Mouse (Mus musculus) CH12.LX (cell line): ENCODE results near the gene Tmem179b. TPM values are rescaled to one million over a fixed set of nuclear protein-coding genes. Genes with fewer than 3 reads are reported as not detected.

Source experiments
- DNase-seq: peaks from one replicate; pipeline ENCODE4 v3.0.0-alpha.2; 2013; ENCODE audit errors: extremely low read depth
- H3K27ac ChIP-seq: 2 replicates; pipeline ENCODE4 v1.5.1; 2012; ENCODE audit warnings: low read depth, mild to moderate bottlenecking, control low read depth, moderate library complexity; ENCODE audit not compliant: insufficient read depth
- H3K27me3 ChIP-seq: replicated peaks from 2 replicates; pipeline ENCODE3; 2012; ENCODE audit warnings: inconsistent platforms
- H3K36me3 ChIP-seq, 2 experiments: replicated peaks in 1 of 2; 2 replicates each; pipeline versions ENCODE3 to v1.6.1; 2012; ENCODE audit warnings: inconsistent platforms in 1 of 2, low read length in 1 of 2, mild to moderate bottlenecking in 1 of 2, mixed read lengths in 1 of 2, moderate library complexity in 1 of 2; ENCODE audit not compliant: control insufficient read depth in 1 of 2, insufficient read depth in 1 of 2
- H3K4me1 ChIP-seq, 2 experiments: 2 replicates each; pipeline ENCODE4 v1.6.1; 2012; ENCODE audit warnings: inconsistent platforms in 1 of 2, moderate library complexity in 1 of 2; ENCODE audit not compliant: insufficient read depth in 2 of 2, control insufficient read depth in 1 of 2
- H3K4me2 ChIP-seq: 2 replicates; pipeline ENCODE4 v1.6.1; 2012; ENCODE audit warnings: low read depth, mild to moderate bottlenecking, control low read depth; ENCODE audit not compliant: poor library complexity, insufficient read depth, severe bottlenecking
- H3K4me3 ChIP-seq, 3 experiments: fragments of 150-350 bp in 1 of 3; sonication (generic) in 1 of 3; replicated peaks in 1 of 3; 2 replicates each; pipeline versions ENCODE3 to v1.5.1; 2011 to 2012; ENCODE audit warnings: low read depth in 2 of 3, low read length in 2 of 3, mild to moderate bottlenecking in 2 of 3, moderate library complexity in 2 of 3, control low read depth in 1 of 3, improper control_type of control experiment in 1 of 3, inconsistent platforms in 1 of 3, mixed read lengths in 1 of 3; ENCODE audit not compliant: poor library complexity in 1 of 3
- H3K79me2 ChIP-seq: replicated peaks from 2 replicates; pipeline ENCODE4 v1.6.1; 2012; ENCODE audit warnings: mild to moderate bottlenecking, moderate library complexity; ENCODE audit not compliant: control insufficient read depth, poor library complexity, insufficient read depth, severe bottlenecking; ENCODE audit errors: extremely low read depth
- H3K9ac ChIP-seq: 2 replicates; pipeline ENCODE4 v1.6.1; 2012; ENCODE audit warnings: low read depth, mild to moderate bottlenecking, control low read depth, moderate library complexity; ENCODE audit not compliant: insufficient read depth
- H3K9me3 ChIP-seq: replicated peaks from 2 replicates; pipeline ENCODE3; 2012; ENCODE audit warnings: low read length, inconsistent platforms, mixed read lengths
- CTCF ChIP-seq, 2 experiments: IDR thresholded peaks in 1 of 2; conservative IDR thresholded peaks in 1 of 2; 2 replicates each; pipeline ENCODE4 v1.5.1; 2011 to 2012; ENCODE audit warnings: low read depth in 2 of 2, low read length in 2 of 2, improper control_type of control experiment in 1 of 2, inconsistent platforms in 1 of 2, mild to moderate bottlenecking in 1 of 2, moderate library complexity in 1 of 2
- ETS1 ChIP-seq: conservative IDR thresholded peaks from 2 replicates; pipeline ENCODE4 v1.6.1; 2012; ENCODE audit warnings: low read depth, mild to moderate bottlenecking, inconsistent platforms, low read length, improper control_type of control experiment, moderate library complexity
- HCFC1 ChIP-seq: IDR thresholded peaks from 2 replicates; pipeline ENCODE4 v1.6.1; 2012; ENCODE audit warnings: low read depth, mild to moderate bottlenecking, inconsistent platforms, low read length, improper control_type of control experiment
- JUN ChIP-seq: IDR thresholded peaks from 2 replicates; pipeline ENCODE4 v1.6.1; 2011; ENCODE audit warnings: low read depth, mild to moderate bottlenecking, low read length, improper control_type of control experiment, moderate library complexity; ENCODE audit not compliant: insufficient read depth
- JUND ChIP-seq: conservative IDR thresholded peaks from 2 replicates; pipeline ENCODE4 v1.6.1; 2011; ENCODE audit warnings: low read depth, low read length, improper control_type of control experiment
- KAT2A ChIP-seq: IDR thresholded peaks from 2 replicates; pipeline ENCODE4 v1.6.1; 2012; ENCODE audit warnings: low read length, improper control_type of control experiment, inconsistent platforms; ENCODE audit not compliant: insufficient replicate concordance
- MAX ChIP-seq: IDR thresholded peaks from 2 replicates; pipeline ENCODE4 v1.6.1; 2011; ENCODE audit warnings: low read length, improper control_type of control experiment
- MAZ ChIP-seq: IDR thresholded peaks from 2 replicates; pipeline ENCODE4 v1.6.1; 2012; ENCODE audit warnings: low read depth, mild to moderate bottlenecking, inconsistent platforms, low read length, improper control_type of control experiment, moderate library complexity
- MXI1 ChIP-seq: IDR thresholded peaks from 2 replicates; pipeline ENCODE4 v1.6.1; 2011; ENCODE audit warnings: mild to moderate bottlenecking, low read depth, low read length, improper control_type of control experiment
- NELFE ChIP-seq: IDR thresholded peaks from 2 replicates; pipeline ENCODE4 v1.6.1; 2011; ENCODE audit warnings: low read depth, low read length, improper control_type of control experiment
- POLR2A ChIP-seq: IDR thresholded peaks from 2 replicates; pipeline ENCODE4 v1.6.1; 2011; ENCODE audit warnings: low read depth, mild to moderate bottlenecking, improper control_type of control experiment, low read length
- POLR2AphosphoS2 ChIP-seq: IDR thresholded peaks from 2 replicates; pipeline ENCODE4 v1.6.1; 2011; ENCODE audit warnings: low read depth, low read length, improper control_type of control experiment
- RAD21 ChIP-seq: IDR thresholded peaks from 2 replicates; pipeline ENCODE4 v1.6.1; 2011; ENCODE audit warnings: low read depth, mild to moderate bottlenecking, low read length, improper control_type of control experiment, moderate library complexity
- TBP ChIP-seq: conservative IDR thresholded peaks from 2 replicates; pipeline ENCODE4 v1.6.1; 2011; ENCODE audit warnings: low read depth, low read length, improper control_type of control experiment
- USF1 ChIP-seq: IDR thresholded peaks from 2 replicates; pipeline ENCODE4 v1.6.1; 2014; ENCODE audit warnings: low read depth, mild to moderate bottlenecking, inconsistent platforms, low read length, improper control_type of control experiment
- ZC3H11A ChIP-seq: IDR thresholded peaks from 2 replicates; pipeline ENCODE4 v1.6.1; 2012; ENCODE audit warnings: low read depth, mild to moderate bottlenecking, inconsistent platforms, low read length, improper control_type of control experiment
- ZKSCAN1 ChIP-seq: IDR thresholded peaks from 2 replicates; pipeline ENCODE4 v1.6.1; 2012; ENCODE audit warnings: low read depth, inconsistent platforms, low read length, improper control_type of control experiment, borderline replicate concordance
- ZMIZ1 ChIP-seq: IDR thresholded peaks from 2 replicates; pipeline ENCODE4 v1.6.1; 2012; ENCODE audit warnings: low read depth, mild to moderate bottlenecking, inconsistent platforms, low read length, improper control_type of control experiment
- ZNF384 ChIP-seq: IDR thresholded peaks from 2 replicates; pipeline ENCODE4 v1.6.1; 2012; ENCODE audit warnings: low read depth, low read length, improper control_type of control experiment, inconsistent platforms
- dilution Hi-C: fragments of 300-500 bp; cut with MboI; formaldehyde crosslinking; loops from 2 replicates; pipeline ENCODE4 v1.14.3; 2020; ENCODE audit warnings: low sequenced_read_pairs; ENCODE audit not compliant: extremely low pct_unique_long_range_greater_than_20kb, extremely low pct_ligation_motif_present
- in situ Hi-C: fragments of 300-500 bp; cut with MboI; formaldehyde crosslinking; loops from 3 replicates; pipeline ENCODE4 v1.14.3; 2019; ENCODE audit warnings: low sequenced_read_pairs, low pct_ligation_motif_present, low pct_unique_long_range_greater_than_20kb, mixed read lengths
- polyA plus RNA-seq: library from polyadenylated mRNA; unstranded; fragments of >175 nt; gene quantifications from 2 replicates; pipeline ENCODE4 v1.2.1, GENCODE M21; 2012; ENCODE audit warnings: low read depth; ENCODE audit not compliant: insufficient read length
- total RNA-seq, 2 experiments: library from RNA; depleted of rRNA; stranded (reverse); fragments of 300-350 nt in 1 of 2; fragments of >200 nt in 1 of 2; gene quantifications; 2 replicates each; pipeline ENCODE4 v1.2.3; 2012 to 2014

The Tmem179b gene
- total and polyA plus RNA-seq, 3 experiments = 54.4 to 105 (median 72.0) TPM

DNA sequence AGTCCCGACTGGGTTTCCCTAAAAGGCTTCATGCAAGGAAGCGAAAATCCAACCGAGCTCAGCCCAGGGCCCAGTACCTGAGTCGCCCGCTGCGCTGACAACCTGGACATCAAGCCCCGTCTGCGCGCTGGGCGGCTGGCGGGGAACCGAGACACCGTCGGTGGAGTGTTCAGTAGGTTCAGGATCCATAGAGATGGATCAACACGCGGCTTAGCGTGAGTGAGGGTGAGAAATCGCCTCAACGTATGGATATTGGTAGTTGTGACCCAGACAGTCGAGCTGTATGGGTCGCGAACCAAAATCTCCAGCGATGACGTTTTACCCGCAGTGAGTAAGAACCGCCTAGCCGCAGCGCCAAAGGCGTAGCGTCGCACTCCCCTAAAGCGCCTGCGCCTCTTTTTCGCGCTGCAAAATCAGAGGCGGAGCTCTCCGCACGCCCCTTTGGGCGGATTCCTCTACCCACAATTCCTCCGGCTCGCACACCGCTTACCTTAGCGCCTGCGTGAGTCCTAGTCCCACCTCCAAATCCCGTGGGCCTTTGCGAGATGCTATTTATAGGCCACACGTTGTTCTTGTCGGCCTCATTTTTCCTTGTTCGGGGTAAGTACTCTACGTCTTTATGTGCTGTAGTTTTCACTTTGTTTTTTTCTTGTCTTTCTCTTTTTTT, 51.2 kb downstream of the Tmem179b start, which contains the start of gene Slc3a2 (continued):
- TF ChIP-seq TBP (peak; percentile 99), HCFC1 (peak; percentile 86), ETS1 (0 out of 2 replicates have a peak, but pooled peaks have one; percentile 16), CTCF (conservative IDR thresholded peaks at IDR 0.05 in 1 of 2, IDR thresholded peaks at IDR 0.05 in 1 of 2; ENCODE audit: low read depth in 2 of 2, low read length in 2 of 2) (no peak), JUN (no peak; the same call in 1 of the 2 replicates), ZMIZ1 (peak; percentile 99), RAD21 (no peak), POLR2AphosphoS2 (peak; percentile 99), MAX (peak; percentile 97), ZC3H11A (no peak), MAZ (no peak), POLR2A (peak; percentile 98), ZNF384 (peak; percentile 84), JUND (peak; percentile 30; the same call in 1 of the 2 replicates), KAT2A (peak; percentile 83; the same call in 1 of the 2 replicates)

DNA sequence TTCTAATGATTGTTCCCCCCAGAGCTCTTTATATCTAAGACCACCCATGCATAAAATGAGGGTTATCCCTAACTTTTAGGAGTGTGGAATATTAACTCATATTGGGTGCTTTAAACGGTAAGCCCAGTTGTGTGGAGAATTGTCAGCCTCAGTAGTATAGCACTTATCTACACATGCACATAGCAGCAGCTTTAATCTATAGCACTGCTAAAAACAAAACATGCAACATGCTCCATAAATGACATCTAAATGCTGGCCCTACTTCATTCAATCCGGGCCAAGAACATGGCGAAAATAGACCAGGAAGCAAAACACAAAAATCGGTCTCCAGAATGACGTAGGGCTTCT, 51.7 kb downstream of the Tmem179b start:
- peaks cover 26 to 34% of the 10 kb centered on the region in 2 experiments for H3K36me3 ChIP-seq
- peak overlapping the region; percentile 69 for H3K9ac ChIP-seq
- peak overlapping the region; percentile 79 to 87 (median 81) for H3K4me3 ChIP-seq
- H3K27me3 ChIP-seq = no peaks in the 10 kb centered on the region
- in situ Hi-C loops = no loop called here
- DNase-seq = no peak
- peaks cover 40% of the 10 kb centered on the region for H3K79me2 ChIP-seq
- H3K4me1 ChIP-seq = peaks cover 2 to 42% of the 10 kb centered on the region in 2 experiments; a peak in 3 of 4 replicates
- dilution Hi-C loops = no loop called here
- TF ChIP-seq NELFE (no peak), ZKSCAN1 (no peak), MAX (no peak), TBP (no peak), USF1 (no peak), MXI1 (no peak)
- H3K27ac ChIP-seq = peak overlapping the region; percentile 93
- H3K9me3 ChIP-seq = no peaks in the 10 kb centered on the region
- H3K4me2 ChIP-seq = peak overlapping the region; percentile 98; the same call in 1 of the 2 replicates

Other genes with a start within 250 kb of the Tmem179b start
Only the 20 nearest of the 33 such genes appear.
- not detected in 2 replicates for gene Chrm1, start 110.7 kb downstream of the Tmem179b start, total RNA-seq (2012; rRNA removed)
- gene Chrm1, start 110.7 kb downstream of the Tmem179b start, total RNA-seq (2014; rRNA removed) = not detected in 2 replicates
- 0.14 TPM in 1 of 2 replicates, not detected in the other for gene Chrm1, start 110.7 kb downstream of the Tmem179b start, polyA plus RNA-seq
- 177 and 269 TPM in 2 replicates for gene Slc3a2, start 51.1 kb downstream of the Tmem179b start, total RNA-seq (2012; rRNA removed)
- 251 and 284 TPM in 2 replicates for gene Slc3a2, start 51.1 kb downstream of the Tmem179b start, total RNA-seq (2014; rRNA removed)
- 432 and 478 TPM in 2 replicates for gene Slc3a2, start 51.1 kb downstream of the Tmem179b start, polyA plus RNA-seq
- 133 and 179 TPM in 2 replicates for gene Wdr74, start 38.6 kb downstream of the Tmem179b start, total RNA-seq (2012; rRNA removed)
- 182 and 203 TPM in 2 replicates for gene Wdr74, start 38.6 kb downstream of the Tmem179b start, total RNA-seq (2014; rRNA removed)
- 208 and 235 TPM in 2 replicates for gene Wdr74, start 38.6 kb downstream of the Tmem179b start, polyA plus RNA-seq
- gene 1700092M07Rik, start 33.7 kb downstream of the Tmem179b start, total RNA-seq (2012; rRNA removed) = 3.8 and 4.8 TPM in 2 replicates
- gene 1700092M07Rik, start 33.7 kb downstream of the Tmem179b start, total RNA-seq (2014; rRNA removed) = 1.0 and 2.4 TPM in 2 replicates
- 3.1 and 4.3 TPM in 2 replicates for gene 1700092M07Rik, start 33.7 kb downstream of the Tmem179b start, polyA plus RNA-seq
- 47.5 and 48.1 TPM in 2 replicates for gene Stx5a, start 33.1 kb downstream of the Tmem179b start, total RNA-seq (2012; rRNA removed)
- 49.1 and 49.7 TPM in 2 replicates for gene Stx5a, start 33.1 kb downstream of the Tmem179b start, total RNA-seq (2014; rRNA removed)
- 35.2 and 39.3 TPM in 2 replicates for gene Stx5a, start 33.1 kb downstream of the Tmem179b start, polyA plus RNA-seq
- 66.5 and 83.6 TPM in 2 replicates for gene Nxf1, start 17.4 kb downstream of the Tmem179b start, total RNA-seq (2012; rRNA removed)
- 101 and 102 TPM in 2 replicates for gene Nxf1, start 17.4 kb downstream of the Tmem179b start, total RNA-seq (2014; rRNA removed)
- 136 and 160 TPM in 2 replicates for gene Nxf1, start 17.4 kb downstream of the Tmem179b start, polyA plus RNA-seq
- gene Tmem223, start 3.5 kb downstream of the Tmem179b start, total RNA-seq (2012; rRNA removed) = 56.5 and 58.7 TPM in 2 replicates
- 86.6 and 106 TPM in 2 replicates for gene Tmem223, start 3.5 kb downstream of the Tmem179b start, total RNA-seq (2014; rRNA removed)
- 43.3 and 45.7 TPM in 2 replicates for gene Tmem223, start 3.5 kb downstream of the Tmem179b start, polyA plus RNA-seq
- gene Taf6l, start 11.9 kb upstream of the Tmem179b start, total RNA-seq (2012; rRNA removed) = 25.5 and 29.2 TPM in 2 replicates
- gene Taf6l, start 11.9 kb upstream of the Tmem179b start, total RNA-seq (2014; rRNA removed) = 20.4 and 22.2 TPM in 2 replicates
- gene Taf6l, start 11.9 kb upstream of the Tmem179b start, polyA plus RNA-seq = 24.8 and 25.7 TPM in 2 replicates
- gene Polr2g, start 24.1 kb upstream of the Tmem179b start, total RNA-seq (2012; rRNA removed) = 157 and 162 TPM in 2 replicates
- 173 and 182 TPM in 2 replicates for gene Polr2g, start 24.1 kb upstream of the Tmem179b start, total RNA-seq (2014; rRNA removed)
- gene Polr2g, start 24.1 kb upstream of the Tmem179b start, polyA plus RNA-seq = 138 and 148 TPM in 2 replicates
- 2.4 and 2.5 TPM in 2 replicates for gene Zbtb3, start 28.1 kb upstream of the Tmem179b start, total RNA-seq (2012; rRNA removed)
- 1.1 and 2.2 TPM in 2 replicates for gene Zbtb3, start 28.1 kb upstream of the Tmem179b start, total RNA-seq (2014; rRNA removed)
- gene Zbtb3, start 28.1 kb upstream of the Tmem179b start, polyA plus RNA-seq = 1.2 and 1.3 TPM in 2 replicates
- 37.6 and 42.0 TPM in 2 replicates for gene Ttc9c, start 44.9 kb upstream of the Tmem179b start, total RNA-seq (2012; rRNA removed)
- gene Ttc9c, start 44.9 kb upstream of the Tmem179b start, total RNA-seq (2014; rRNA removed) = 56.5 and 57.2 TPM in 2 replicates
- 42.2 and 44.7 TPM in 2 replicates for gene Ttc9c, start 44.9 kb upstream of the Tmem179b start, polyA plus RNA-seq
- 44.3 and 44.8 TPM in 2 replicates for gene Hnrnpul2, start 45.5 kb upstream of the Tmem179b start, total RNA-seq (2012; rRNA removed)
- 17.8 and 19.7 TPM in 2 replicates for gene Hnrnpul2, start 45.5 kb upstream of the Tmem179b start, total RNA-seq (2014; rRNA removed)
- gene Hnrnpul2, start 45.5 kb upstream of the Tmem179b start, polyA plus RNA-seq = 81.6 and 94.1 TPM in 2 replicates
- 0.25 and 0.67 TPM in 2 replicates for gene AC129217.1, start 55.3 kb upstream of the Tmem179b start, total RNA-seq (2012; rRNA removed)
- 2.1 and 5.1 TPM in 2 replicates for gene AC129217.1, start 55.3 kb upstream of the Tmem179b start, total RNA-seq (2014; rRNA removed)
- gene AC129217.1, start 55.3 kb upstream of the Tmem179b start, polyA plus RNA-seq = 63.9 and 77.4 TPM in 2 replicates
- 91.0 and 117 TPM in 2 replicates for gene Bscl2, start 63.0 kb upstream of the Tmem179b start, total RNA-seq (2012; rRNA removed)
- 27.9 and 30.9 TPM in 2 replicates for gene Bscl2, start 63.0 kb upstream of the Tmem179b start, total RNA-seq (2014; rRNA removed)
- 46.7 and 51.6 TPM in 2 replicates for gene Bscl2, start 63.0 kb upstream of the Tmem179b start, polyA plus RNA-seq
- gene Gng3, start 64.7 kb upstream of the Tmem179b start, total RNA-seq (2012; rRNA removed) = 3.1 and 6.1 TPM in 2 replicates
- 0.55 and 0.56 TPM in 2 replicates for gene Gng3, start 64.7 kb upstream of the Tmem179b start, total RNA-seq (2014; rRNA removed)
- 8.1 and 10.3 TPM in 2 replicates for gene Gng3, start 64.7 kb upstream of the Tmem179b start, polyA plus RNA-seq
- 0.13 and 0.17 TPM in 2 replicates for gene Lrrn4cl, start 76.3 kb upstream of the Tmem179b start, total RNA-seq (2012; rRNA removed)
- gene Lrrn4cl, start 76.3 kb upstream of the Tmem179b start, total RNA-seq (2014; rRNA removed) = 0.31 and 0.32 TPM in 2 replicates
- 0.41 and 0.61 TPM in 2 replicates for gene Lrrn4cl, start 76.3 kb upstream of the Tmem179b start, polyA plus RNA-seq
- 134 and 140 TPM in 2 replicates for gene Ubxn1, start 97.0 kb upstream of the Tmem179b start, total RNA-seq (2012; rRNA removed)
- 96.3 and 107 TPM in 2 replicates for gene Ubxn1, start 97.0 kb upstream of the Tmem179b start, total RNA-seq (2014; rRNA removed)
- gene Ubxn1, start 97.0 kb upstream of the Tmem179b start, polyA plus RNA-seq = 226 and 279 TPM in 2 replicates
- gene Uqcc3, start 106.5 kb upstream of the Tmem179b start, total RNA-seq (2012; rRNA removed) = 53.9 and 56.6 TPM in 2 replicates
- 23.5 and 24.0 TPM in 2 replicates for gene Uqcc3, start 106.5 kb upstream of the Tmem179b start, total RNA-seq (2014; rRNA removed)
- gene Uqcc3, start 106.5 kb upstream of the Tmem179b start, polyA plus RNA-seq = 42.6 and 52.0 TPM in 2 replicates
- 7.5 and 14.3 TPM in 2 replicates for gene Lbhd1, start 109.3 kb upstream of the Tmem179b start, total RNA-seq (2012; rRNA removed)
- 15.5 and 15.6 TPM in 2 replicates for gene Lbhd1, start 109.3 kb upstream of the Tmem179b start, total RNA-seq (2014; rRNA removed)
- gene Lbhd1, start 109.3 kb upstream of the Tmem179b start, polyA plus RNA-seq = 50.4 and 80.4 TPM in 2 replicates
- gene Gm49403, start 109.5 kb upstream of the Tmem179b start, total RNA-seq (2012; rRNA removed) = not detected in 2 replicates
- not detected in 2 replicates for gene Gm49403, start 109.5 kb upstream of the Tmem179b start, total RNA-seq (2014; rRNA removed)
- gene Gm49403, start 109.5 kb upstream of the Tmem179b start, polyA plus RNA-seq = not detected in 2 replicates